Mouse (Mus musculus) heart, postnatal 0 days (tissue): ENCODE measurements around the gene Tmprss12.

Experiments
- CTCF ChIP-seq: IDR thresholded peaks from 2 replicates; pipeline ENCODE4 v1.5.1; 2016; ENCODE audit warnings: antibody characterized with exemption, control low read depth, low read depth
- EP300 ChIP-seq: IDR thresholded peaks from 2 replicates; pipeline ENCODE4 v1.6.1; 2016; ENCODE audit warnings: antibody characterized with exemption, low read depth

GRCm38 (mm10) chr15:100247296-100247695, 33.3 kb upstream of the Tmprss12 start:
- TF ChIP-seq CTCF = no peak
- TF ChIP-seq EP300 = no peak
